Mouse (Mus musculus): ENCODE data around the gene Wtap. TPM values are rescaled to one million over a fixed set of nuclear protein-coding genes. Genes with fewer than 3 reads are reported as not detected.
"Not testable (repeated sequence)": the region's sequence is repeated elsewhere in the genome, so short reads cannot be mapped to it uniquely, and the experiment has no call there.

Wtap gene
- total and polyA plus RNA-seq, 2 experiments from 2014 or later = 41.4 to 72.2 TPM

GRCm38 (mm10) chr17:12937412-12937970 is 56.5 kb downstream of the Wtap start:
- 68% methylated on average over 2 of the region's 2 CpGs for WGBS

GRCm38 (mm10) chr17:12935719-12936118 is 58.2 kb downstream of the Wtap start:
- no peaks in the 10 kb centered on the region for H3K36me3 ChIP-seq (replicated peaks; ENCODE audit: control insufficient read depth, insufficient read depth, low read length)
- ATAC-seq (ENCODE audit: insufficient read depth, low read depth) = no peak
- no peaks in the 10 kb centered on the region for H3K4me1 ChIP-seq (ENCODE audit: control insufficient read depth, insufficient read depth)
- WGBS = 61% methylated on average over 4 of the region's 4 CpGs
- H3K27me3 ChIP-seq (ENCODE audit: control insufficient read depth, insufficient read depth, low read length) = no peaks in the 10 kb centered on the region
- no peaks in the 10 kb centered on the region for H3K9me3 ChIP-seq (replicated peaks; ENCODE audit: control insufficient read depth, low read length)
- no peak overlapping the region for H3K4me3 ChIP-seq (ENCODE audit: low read depth, low read length)
- DNase-seq (ENCODE audit: low spot score) = no peak
- H3K9ac ChIP-seq (replicated peaks; ENCODE audit: low read depth, low read length) = no peak overlapping the region
- H3K4me2 ChIP-seq (ENCODE audit: low read depth, low read length) = no peak overlapping the region
- no peak overlapping the region for H3K27ac ChIP-seq (ENCODE audit: low read depth)
- TF ChIP-seq EP300 (IDR thresholded peaks at IDR 0.05; ENCODE audit: low read depth) (no peak), CTCF (IDR thresholded peaks at IDR 0.05; ENCODE audit: low read depth) (no peak)

More at GRCm38 (mm10) chr17:12937412-12937970, 56.5 kb downstream of the Wtap start:
- ATAC-seq (ENCODE audit: insufficient read depth, low read depth) (no peak), DNase-seq (ENCODE audit: low spot score) (no peak)
- H3K27me3 ChIP-seq (ENCODE audit: control insufficient read depth, insufficient read depth, low read length) = no peaks in the 10 kb centered on the region
- TF ChIP-seq CTCF (IDR thresholded peaks at IDR 0.05; ENCODE audit: low read depth) (no peak), EP300 (IDR thresholded peaks at IDR 0.05; ENCODE audit: low read depth) (no peak)
- no peak overlapping the region for H3K27ac ChIP-seq (ENCODE audit: low read depth)
- H3K9ac ChIP-seq (replicated peaks; ENCODE audit: low read depth, low read length) = no peak overlapping the region
- no peaks in the 10 kb centered on the region for H3K4me1 ChIP-seq (ENCODE audit: control insufficient read depth, insufficient read depth)
- H3K4me2 ChIP-seq (ENCODE audit: low read depth, low read length) = no peak overlapping the region
- H3K36me3 ChIP-seq (replicated peaks; ENCODE audit: control insufficient read depth, insufficient read depth, low read length) = no peaks in the 10 kb centered on the region
- H3K4me3 ChIP-seq (ENCODE audit: low read depth, low read length) = no peak overlapping the region
- H3K9me3 ChIP-seq (replicated peaks; ENCODE audit: control insufficient read depth, low read length) = no peaks in the 10 kb centered on the region

- not testable (repeated sequence) for H3K9me3 ChIP-seq (replicated peaks; ENCODE audit: control insufficient read depth, low read length); H3K4me1 ChIP-seq (ENCODE audit: control insufficient read depth, insufficient read depth); DNase-seq (ENCODE audit: low spot score); H3K27me3 ChIP-seq (ENCODE audit: control insufficient read depth, insufficient read depth, low read length); H3K27ac ChIP-seq (ENCODE audit: low read depth); ATAC-seq (ENCODE audit: insufficient read depth, low read depth); H3K9ac ChIP-seq (replicated peaks; ENCODE audit: low read depth, low read length); H3K4me3 ChIP-seq (ENCODE audit: low read depth, low read length); H3K4me2 ChIP-seq (ENCODE audit: low read depth, low read length); H3K36me3 ChIP-seq (replicated peaks; ENCODE audit: control insufficient read depth, insufficient read depth, low read length)
- 85% methylated on average over 5 of the region's 5 CpGs for WGBS
Observed at GRCm38 (mm10) chr17:12931576-12931975, 62.4 kb downstream of the Wtap start.

- Histone ChIP-seq H3K27ac (ENCODE audit: low read depth) (no peak overlapping the region), H3K4me1 (ENCODE audit: control insufficient read depth, insufficient read depth) (no peaks in the 10 kb centered on the region), H3K9ac (replicated peaks; ENCODE audit: low read depth, low read length) (no peak overlapping the region), H3K36me3 (replicated peaks; ENCODE audit: control insufficient read depth, insufficient read depth, low read length) (peaks cover 51% of the 10 kb centered on the region), H3K4me2 (ENCODE audit: low read depth, low read length) (no peak overlapping the region), H3K4me3 (ENCODE audit: low read depth, low read length) (no peak overlapping the region), H3K27me3 (ENCODE audit: control insufficient read depth, insufficient read depth, low read length) (no peaks in the 10 kb centered on the region), H3K9me3 (replicated peaks; ENCODE audit: control insufficient read depth, low read length) (no peaks in the 10 kb centered on the region)
- no peak for TF ChIP-seq CTCF (IDR thresholded peaks at IDR 0.05; ENCODE audit: low read depth)
- no peak for TF ChIP-seq EP300 (IDR thresholded peaks at IDR 0.05; ENCODE audit: low read depth)
- ATAC-seq (ENCODE audit: insufficient read depth, low read depth) (no peak), DNase-seq (ENCODE audit: low spot score) (no peak)
- WGBS = 85% methylated on average over 8 of the region's 8 CpGs
Observed at GRCm38 (mm10) chr17:12925703-12926180, 68.2 kb downstream of the Wtap start.

GRCm38 (mm10) chr17:12925001-12925400 is 69.0 kb downstream of the Wtap start:
- peaks cover 58% of the 10 kb centered on the region for H3K36me3 ChIP-seq (replicated peaks; ENCODE audit: control insufficient read depth, insufficient read depth, low read length)
- no peak for TF ChIP-seq EP300 (IDR thresholded peaks at IDR 0.05; ENCODE audit: low read depth)
- no peak for TF ChIP-seq CTCF (IDR thresholded peaks at IDR 0.05; ENCODE audit: low read depth)
- no peak for ATAC-seq (ENCODE audit: insufficient read depth, low read depth)
- H3K4me2 ChIP-seq (ENCODE audit: low read depth, low read length) = no peak overlapping the region
- DNase-seq (ENCODE audit: low spot score) = no peak
- H3K9me3 ChIP-seq (replicated peaks; ENCODE audit: control insufficient read depth, low read length) = no peaks in the 10 kb centered on the region
- 74% methylated on average over 3 of the region's 3 CpGs for WGBS
- H3K9ac ChIP-seq (replicated peaks; ENCODE audit: low read depth, low read length) = no peak overlapping the region
- H3K4me1 ChIP-seq (ENCODE audit: control insufficient read depth, insufficient read depth) = no peaks in the 10 kb centered on the region
- no peak overlapping the region for H3K27ac ChIP-seq (ENCODE audit: low read depth)
- H3K27me3 ChIP-seq (ENCODE audit: control insufficient read depth, insufficient read depth, low read length) = no peaks in the 10 kb centered on the region
- H3K4me3 ChIP-seq (ENCODE audit: low read depth, low read length) = no peak overlapping the region

GRCm38 (mm10) chr17:12921073-12921472 is 72.9 kb downstream of the Wtap start:
- DNase-seq (ENCODE audit: low spot score) = no peak
- Histone ChIP-seq H3K9ac (replicated peaks; ENCODE audit: low read depth, low read length) (no peak overlapping the region), H3K27ac (ENCODE audit: low read depth) (no peak overlapping the region), H3K27me3 (ENCODE audit: control insufficient read depth, insufficient read depth, low read length) (no peaks in the 10 kb centered on the region), H3K36me3 (replicated peaks; ENCODE audit: control insufficient read depth, insufficient read depth, low read length) (peaks cover 68% of the 10 kb centered on the region), H3K4me2 (ENCODE audit: low read depth, low read length) (no peak overlapping the region), H3K4me1 (ENCODE audit: control insufficient read depth, insufficient read depth) (peaks cover 7% of the 10 kb centered on the region), H3K4me3 (ENCODE audit: low read depth, low read length) (no peak overlapping the region), H3K9me3 (replicated peaks; ENCODE audit: control insufficient read depth, low read length) (no peaks in the 10 kb centered on the region)
- no peak for TF ChIP-seq EP300 (IDR thresholded peaks at IDR 0.05; ENCODE audit: low read depth)
- TF ChIP-seq CTCF (IDR thresholded peaks at IDR 0.05; ENCODE audit: low read depth) = no peak
- 88% methylated on average over 1 of the region's 1 CpGs for WGBS
- no peak for ATAC-seq (ENCODE audit: insufficient read depth, low read depth)

Other genes with a start within 250 kb of the Wtap start
- 424 and 484 TPM in 2 replicates for gene Igf2r, start 224.5 kb downstream of the Wtap start, total RNA-seq (2014; rRNA removed; ENCODE audit: low replicate concordance)
- gene Igf2r, start 224.5 kb downstream of the Wtap start, polyA plus RNA-seq (2015; fragmentation: Nextera tagmentation; extraction: Ambion mirVana) = 52.2 and 59.9 TPM in 2 replicates
- not detected in 2 replicates for gene Mas1, start 126.0 kb downstream of the Wtap start, total RNA-seq (2014; rRNA removed; ENCODE audit: low replicate concordance)
- gene Mas1, start 126.0 kb downstream of the Wtap start, polyA plus RNA-seq (2015; fragmentation: Nextera tagmentation; extraction: Ambion mirVana) = 0.18 and 0.27 TPM in 2 replicates
- gene Mrgprh, start 118.1 kb downstream of the Wtap start, total RNA-seq (2014; rRNA removed; ENCODE audit: low replicate concordance) = 0.19 TPM in 1 of 2 replicates, not detected in the other
- gene Mrgprh, start 118.1 kb downstream of the Wtap start, polyA plus RNA-seq (2015; fragmentation: Nextera tagmentation; extraction: Ambion mirVana) = 0.19 and 0.25 TPM in 2 replicates
- gene Pnldc1, start 83.9 kb downstream of the Wtap start, total RNA-seq (2014; rRNA removed; ENCODE audit: low replicate concordance) = 0.43 TPM in 1 of 2 replicates, not detected in the other
- 0.38 and 0.45 TPM in 2 replicates for gene Pnldc1, start 83.9 kb downstream of the Wtap start, polyA plus RNA-seq (2015; fragmentation: Nextera tagmentation; extraction: Ambion mirVana)
- 330 and 467 TPM in 2 replicates for gene Tcp1, start 78.5 kb downstream of the Wtap start, total RNA-seq (2014; rRNA removed; ENCODE audit: low replicate concordance)
- 245 and 252 TPM in 2 replicates for gene Tcp1, start 78.5 kb downstream of the Wtap start, polyA plus RNA-seq (2015; fragmentation: Nextera tagmentation; extraction: Ambion mirVana)
- 77.5 and 154 TPM in 2 replicates for gene Mrpl18, start 77.8 kb downstream of the Wtap start, total RNA-seq (2014; rRNA removed; ENCODE audit: low replicate concordance)
- gene Mrpl18, start 77.8 kb downstream of the Wtap start, polyA plus RNA-seq (2015; fragmentation: Nextera tagmentation; extraction: Ambion mirVana) = 269 and 276 TPM in 2 replicates
- 0.23 TPM in 1 of 2 replicates, not detected in the other for gene Acat3, start 53.6 kb downstream of the Wtap start, total RNA-seq (2014; rRNA removed; ENCODE audit: low replicate concordance)
- 0.12 TPM in 1 of 2 replicates, not detected in the other for gene Acat3, start 53.6 kb downstream of the Wtap start, polyA plus RNA-seq (2015; fragmentation: Nextera tagmentation; extraction: Ambion mirVana)
- 14.3 and 16.1 TPM in 2 replicates for gene Acat2, start 33.4 kb downstream of the Wtap start, total RNA-seq (2014; rRNA removed; ENCODE audit: low replicate concordance)
- 13.3 and 14.8 TPM in 2 replicates for gene Acat2, start 33.4 kb downstream of the Wtap start, polyA plus RNA-seq (2015; fragmentation: Nextera tagmentation; extraction: Ambion mirVana)
- 925 and 977 TPM in 2 replicates for gene Sod2, start 12.7 kb upstream of the Wtap start, total RNA-seq (2014; rRNA removed; ENCODE audit: low replicate concordance)
- gene Sod2, start 12.7 kb upstream of the Wtap start, polyA plus RNA-seq (2015; fragmentation: Nextera tagmentation; extraction: Ambion mirVana) = 951 and 954 TPM in 2 replicates
- gene Gpr31b, start 58.1 kb upstream of the Wtap start, total RNA-seq (2014; rRNA removed; ENCODE audit: low replicate concordance) = not detected in 2 replicates
- gene Gpr31b, start 58.1 kb upstream of the Wtap start, polyA plus RNA-seq (2015; fragmentation: Nextera tagmentation; extraction: Ambion mirVana) = not detected in 2 replicates
- gene Tcp10b, start 66.9 kb upstream of the Wtap start, total RNA-seq (2014; rRNA removed; ENCODE audit: low replicate concordance) = 0.04 TPM in 1 of 2 replicates, not detected in the other
- gene Tcp10b, start 66.9 kb upstream of the Wtap start, polyA plus RNA-seq (2015; fragmentation: Nextera tagmentation; extraction: Ambion mirVana) = 0.25 TPM in 1 of 2 replicates, not detected in the other
- not detected in 2 replicates for gene Unc93a, start 137.6 kb upstream of the Wtap start, total RNA-seq (2014; rRNA removed; ENCODE audit: low replicate concordance)
- not detected in 2 replicates for gene Unc93a, start 137.6 kb upstream of the Wtap start, polyA plus RNA-seq (2015; fragmentation: Nextera tagmentation; extraction: Ambion mirVana)
- not detected in 2 replicates for gene Smok2a, start 227.0 kb upstream of the Wtap start, total RNA-seq (2014; rRNA removed; ENCODE audit: low replicate concordance)
- gene Smok2a, start 227.0 kb upstream of the Wtap start, polyA plus RNA-seq (2015; fragmentation: Nextera tagmentation; extraction: Ambion mirVana) = not detected in 2 replicates
- gene Smok2b, start 236.1 kb upstream of the Wtap start, total RNA-seq (2014; rRNA removed; ENCODE audit: low replicate concordance) = not detected in 2 replicates
- not detected in 2 replicates for gene Smok2b, start 236.1 kb upstream of the Wtap start, polyA plus RNA-seq (2015; fragmentation: Nextera tagmentation; extraction: Ambion mirVana)